Mouse (Mus musculus) Patski (cell line): ENCODE data around the gene Sh3tc1. TPM values are rescaled to one million over a fixed set of nuclear protein-coding genes. Genes with fewer than 3 reads are reported as not detected.
A peak's percentile ranks its signal among the peaks of the same experiment; 100 is the strongest.

Experiments
- ATAC-seq: fragments of 100-300 bp; one replicate; pipeline ENCODE4 v1.8.0; 2021
- CTCF ChIA-PET: fragments of 350-600 bp; sonication (Branson Sonifier 250); formaldehyde crosslinking; loops from one replicate; lab custom pipeline; 2022; ENCODE audit warnings: inconsistent platforms; lab: Charles Lee
- POLR2A ChIA-PET: fragments of 350-600 bp; sonication (Branson Sonifier 250); formaldehyde crosslinking; loops from one replicate; lab custom pipeline; 2022; ENCODE audit warnings: antibody characterized with exemption, inconsistent platforms; lab: Charles Lee
- DNase-seq: peaks from one replicate; pipeline ENCODE4 v3.0.0-alpha.2; 2011; ENCODE audit warnings: low read depth, low spot score
- H3K27me3 ChIP-seq: fragments of 371-371 bp; one replicate; pipeline ENCODE4 v1.5.1; 2021
- CTCF ChIP-seq: fragments of 100-300 bp; IDR thresholded peaks from one replicate; pipeline ENCODE4 v1.5.1; 2021
- in situ Hi-C: fragments of 300-500 bp; cut with MboI; formaldehyde crosslinking; loops from 3 replicates; pipeline ENCODE4 v1.11.1; 2018; ENCODE audit warnings: low pct_unique_long_range_greater_than_20kb, mixed read lengths
- polyA plus RNA-seq: library from polyadenylated mRNA; unstranded; gene quantifications from one replicate; pipeline ENCODE4 v1.2.3, GENCODE M21; 2021

Sh3tc1 gene
- polyA plus RNA-seq, 1 experiment from 2014 or later = 25.1 TPM

DNA sequence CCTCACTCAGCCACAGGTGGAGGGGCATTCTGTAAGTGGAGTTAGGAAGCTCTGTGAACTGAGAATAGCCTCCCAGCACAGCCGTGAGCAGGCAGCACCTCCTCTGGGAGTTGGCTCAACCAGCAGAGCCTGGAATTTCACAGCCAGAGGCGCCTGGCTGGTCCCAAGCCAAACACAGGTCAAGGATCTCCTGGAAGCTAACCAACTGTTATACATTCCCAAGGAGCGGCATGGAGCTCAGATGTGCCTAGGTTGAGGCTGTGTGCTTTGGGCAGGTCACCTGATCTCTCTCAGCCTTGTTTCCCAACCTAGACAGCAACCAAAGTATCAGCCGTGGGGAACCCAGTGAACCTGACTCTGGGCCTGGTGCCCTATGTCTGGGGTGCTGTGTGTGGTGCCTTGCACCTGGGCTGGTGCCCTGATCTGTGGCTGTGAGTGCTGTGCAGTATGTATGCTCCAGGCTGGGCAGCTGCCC is 65.7 kb downstream of the Sh3tc1 start:
- CTCF ChIA-PET = interaction anchor here (0.8 to 4.0 kb wide), 11 partner anchors 10 to 184 kb away, joined by 3 to 17 read pairs (median 4); no protein-coding TSS in a partner anchor
- peak; percentile 92 for DNase-seq
- POLR2A ChIA-PET = interaction anchor here (1.7 kb wide), 1 partner anchor 59 kb away, joined by 6 read pairs; no protein-coding TSS in a partner anchor
- in situ Hi-C loops = loop anchor here (5.0 kb wide), 1 partner anchor 77 kb away; no protein-coding TSS in a partner anchor
- ATAC-seq = peak; percentile 54
- H3K27me3 ChIP-seq = no peaks in the 10 kb centered on the region
- TF ChIP-seq CTCF = no peak

DNA sequence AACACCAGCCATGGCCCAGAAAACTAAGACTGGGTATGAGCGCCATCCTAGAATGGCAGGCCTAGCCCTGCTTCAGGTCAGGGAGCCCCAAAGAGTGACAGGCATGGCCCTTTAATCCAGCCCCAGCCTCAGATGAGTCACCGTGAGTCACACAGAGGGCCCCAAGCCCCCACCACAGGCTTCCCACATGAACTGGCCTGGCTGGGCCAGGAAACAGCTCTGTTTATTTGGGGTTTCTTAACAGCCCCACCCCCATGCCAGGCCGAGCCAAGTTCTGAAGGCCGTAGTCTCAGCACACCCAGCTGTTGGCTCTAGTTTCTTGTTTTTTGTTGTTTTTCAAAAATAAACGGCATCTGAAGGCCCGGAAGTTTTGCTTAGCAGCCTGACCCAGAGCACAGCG is 66.7 kb downstream of the Sh3tc1 start:
- DNase-seq = peak; percentile 92

DNA sequence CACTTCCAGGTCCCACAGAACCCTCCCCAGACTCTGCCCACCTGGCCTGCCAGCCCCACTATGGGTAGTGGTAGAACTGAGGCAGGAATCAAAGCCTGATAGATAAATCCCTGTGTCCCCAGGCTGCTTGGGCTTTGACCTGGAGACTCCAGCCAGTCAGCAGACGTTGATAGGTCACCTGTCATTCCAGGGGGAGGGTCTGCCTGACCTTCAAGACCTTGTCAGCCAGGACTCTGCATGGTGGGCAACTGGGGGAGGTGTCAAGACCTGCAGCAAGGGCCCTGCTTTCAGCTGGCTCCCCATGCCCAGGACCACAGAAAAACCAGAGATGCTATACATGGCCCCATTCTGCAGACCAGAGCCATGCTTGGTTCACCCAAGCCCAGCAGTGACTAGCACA is 67.2 kb downstream of the Sh3tc1 start:
- H3K27me3 ChIP-seq = no peaks in the 10 kb centered on the region
- in situ Hi-C loops = loop anchor here (5.0 kb wide), 1 partner anchor 75 kb away; no protein-coding TSS in a partner anchor
- POLR2A ChIA-PET = no interaction called here
- no peak for TF ChIP-seq CTCF
- CTCF ChIA-PET = interaction anchor here (0.9 to 4.0 kb wide), 2 partner anchors 21 to 77 kb away, joined by 3 to 17 read pairs; no protein-coding TSS in a partner anchor
- ATAC-seq (no peak), DNase-seq (no peak)

More for the DNA sequence above, 66.7 kb downstream of the Sh3tc1 start:
- in situ Hi-C loops = loop anchor here (5.0 kb wide), 1 partner anchor 76 kb away; no protein-coding TSS in a partner anchor
- ChIA-PET POLR2A (no interaction called here), CTCF (interaction anchor here (0.7 to 4.0 kb wide), 6 partner anchors 20 to 185 kb away, joined by 3 to 17 read pairs (median 3); no protein-coding TSS in a partner anchor)
- H3K27me3 ChIP-seq = no peaks in the 10 kb centered on the region
- no peak for TF ChIP-seq CTCF
- ATAC-seq = peak; percentile 73

DNA sequence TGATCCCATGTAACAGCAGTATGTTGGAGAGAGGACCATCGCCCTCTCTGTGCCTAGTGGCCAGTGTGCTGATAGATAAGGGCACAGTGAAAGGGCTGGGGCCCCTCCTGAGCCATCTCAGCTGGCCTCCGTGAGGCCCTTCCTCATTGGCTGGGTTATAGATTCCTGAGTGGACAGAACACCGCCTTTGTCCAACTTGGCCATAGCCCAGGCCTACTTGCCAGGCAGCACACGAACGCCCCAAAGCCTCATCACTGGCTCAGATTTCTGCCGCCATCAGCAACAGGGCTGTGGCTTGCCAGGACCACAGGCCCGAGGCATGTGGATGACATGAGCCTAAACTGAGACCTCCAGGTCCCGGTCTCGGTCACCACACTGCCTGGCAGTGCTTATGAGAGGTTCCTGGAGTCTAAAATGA is 68.3 kb downstream of the Sh3tc1 start:
- no peaks in the 10 kb centered on the region for H3K27me3 ChIP-seq
- in situ Hi-C loops = loop anchor here (5.0 kb wide), 1 partner anchor 74 kb away; no protein-coding TSS in a partner anchor
- no peak for TF ChIP-seq CTCF
- DNase-seq = no peak
- no peak for ATAC-seq
- POLR2A ChIA-PET = no interaction called here
- CTCF ChIA-PET = interaction anchor here (1.2 kb wide), 1 partner anchor 11 kb away, joined by 3 read pairs; no protein-coding TSS in a partner anchor

DNA sequence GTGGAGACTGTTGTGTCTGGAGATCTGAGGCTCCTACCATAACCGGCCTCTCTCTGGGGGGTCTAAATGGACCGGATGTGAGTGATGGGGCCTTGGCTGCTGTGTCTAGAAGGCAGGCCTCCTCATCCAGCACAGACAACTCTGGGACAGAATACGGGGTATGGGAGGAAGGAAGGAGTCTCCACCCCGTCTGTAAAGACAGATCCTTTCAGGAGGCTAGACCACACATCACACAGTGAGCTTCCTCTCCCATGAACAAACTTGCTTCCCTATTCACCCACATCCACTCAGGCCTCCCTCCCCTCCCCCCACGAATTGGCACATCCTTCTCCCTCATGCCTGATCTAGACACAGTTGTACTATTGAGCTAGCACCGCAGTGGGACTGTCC is 69.4 kb downstream of the Sh3tc1 start:
- TF ChIP-seq CTCF = no peak
- no peaks in the 10 kb centered on the region for H3K27me3 ChIP-seq
- ChIA-PET POLR2A (interaction anchor here (0.7 kb wide), 1 partner anchor 54 kb away, joined by 3 read pairs; no protein-coding TSS in a partner anchor), CTCF (interaction anchor here (0.9 to 1.3 kb wide), 4 partner anchors 10 to 75 kb away, joined by 3 to 4 read pairs (median 3); no protein-coding TSS in a partner anchor)
- in situ Hi-C loops = loop anchor here (5.0 kb wide), 1 partner anchor 73 kb away; no protein-coding TSS in a partner anchor
- no peak for DNase-seq
- no peak for ATAC-seq

DNA sequence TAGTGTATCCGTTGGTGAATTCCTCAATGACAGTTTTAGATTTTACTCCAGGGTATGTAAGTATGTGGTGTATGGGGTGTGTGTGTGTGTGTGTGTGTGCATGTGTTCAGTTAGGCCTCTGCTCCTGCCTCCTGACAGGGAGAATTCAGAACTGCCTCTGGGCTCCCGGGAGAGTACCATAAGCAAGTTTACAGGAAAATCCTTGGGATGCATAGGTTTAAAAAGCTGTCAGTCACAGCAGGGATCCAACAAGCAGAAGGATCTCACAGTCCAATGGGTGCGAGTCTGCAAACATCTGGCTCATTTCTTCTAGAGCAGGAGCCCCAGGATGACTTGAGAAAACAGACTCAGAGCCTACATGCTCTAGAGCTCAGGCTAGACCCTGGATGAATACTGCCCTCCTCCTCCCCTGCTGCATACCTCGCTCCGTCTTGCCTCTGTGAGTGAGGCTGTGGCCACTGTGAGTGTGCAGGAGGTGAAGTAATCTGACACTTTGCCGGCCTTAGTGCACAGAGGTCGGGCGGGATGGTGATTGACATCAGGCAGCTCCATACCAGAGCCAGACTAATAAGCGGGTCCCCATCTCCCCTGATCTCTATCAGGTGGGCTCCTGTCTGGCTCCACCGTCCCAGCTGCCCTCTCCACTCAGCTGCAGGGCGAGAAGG is 69.9 kb downstream of the Sh3tc1 start:
- ChIA-PET CTCF (interaction anchor here (0.9 to 1.3 kb wide), 3 partner anchors 20 to 74 kb away, joined by 3 to 4 read pairs (median 3); no protein-coding TSS in a partner anchor), POLR2A (interaction anchor here (0.7 kb wide), 1 partner anchor 54 kb away, joined by 3 read pairs; no protein-coding TSS in a partner anchor)
- DNase-seq (no peak), ATAC-seq (no peak)
- in situ Hi-C loops = loop anchor here (5.0 kb wide), 1 partner anchor 73 kb away; no protein-coding TSS in a partner anchor
- TF ChIP-seq CTCF = no peak
- H3K27me3 ChIP-seq = no peaks in the 10 kb centered on the region

DNA sequence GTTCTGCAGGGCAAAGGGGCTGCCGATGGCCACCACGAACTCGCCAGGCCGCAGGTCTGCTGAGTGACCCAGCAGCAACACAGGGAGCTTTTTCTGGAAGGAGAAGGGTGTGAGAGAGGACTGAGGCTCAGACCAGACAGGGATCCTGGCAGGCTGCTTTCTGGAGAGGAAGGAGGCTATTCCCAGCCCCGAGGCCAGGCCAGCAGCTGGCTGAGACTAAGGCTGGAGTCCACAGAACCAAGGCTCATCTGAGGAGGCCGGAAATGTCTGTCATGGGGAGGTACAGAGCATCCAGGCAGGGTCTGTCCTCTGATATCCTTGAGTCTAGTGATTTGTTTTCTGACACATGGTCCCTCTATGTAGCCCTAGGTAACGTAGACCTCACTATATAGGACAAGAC is 73.6 kb downstream of the Sh3tc1 start:
- ATAC-seq (no peak), DNase-seq (no peak)
- TF ChIP-seq CTCF = no peak
- in situ Hi-C loops = no loop called here
- H3K27me3 ChIP-seq = no peaks in the 10 kb centered on the region
- ChIA-PET POLR2A (interaction anchor here (0.6 kb wide), 1 partner anchor 1922 kb away, joined by 5 read pairs; no protein-coding TSS in a partner anchor), CTCF (interaction anchor here (1.6 to 1.7 kb wide), 2 partner anchors 58 to 71 kb away, joined by 3 to 4 read pairs; no protein-coding TSS in a partner anchor)

DNA sequence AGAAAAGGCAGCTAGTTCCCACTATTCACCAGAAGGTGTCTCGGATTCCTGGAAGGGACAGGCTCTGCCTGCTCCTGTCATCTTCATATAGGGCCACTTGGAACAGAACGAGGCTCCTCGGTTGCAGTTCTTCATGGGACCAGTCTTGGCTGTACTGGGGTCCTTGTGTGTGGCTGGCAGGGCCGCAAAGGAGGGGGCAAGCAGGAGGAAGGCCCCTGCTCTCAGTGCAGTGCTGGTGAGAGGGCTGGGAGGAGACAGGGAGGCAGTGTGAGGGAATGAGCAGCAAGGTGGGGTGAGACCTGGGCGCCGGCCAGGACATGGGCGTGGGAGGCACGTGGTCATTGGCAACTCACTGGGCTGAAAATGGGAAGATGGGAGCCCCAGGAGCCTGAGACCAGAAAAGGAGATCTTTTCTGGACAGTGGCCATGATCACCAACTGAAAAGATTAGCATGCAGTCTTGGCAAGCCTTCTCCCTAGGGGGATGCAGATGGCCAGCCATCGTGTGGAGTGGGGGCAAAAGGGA is 77.7 kb downstream of the Sh3tc1 start:
- peak; percentile 8 for ATAC-seq
- in situ Hi-C loops = no loop called here
- CTCF ChIA-PET = no interaction called here
- no peak for DNase-seq
- POLR2A ChIA-PET = no interaction called here
- H3K27me3 ChIP-seq = no peaks in the 10 kb centered on the region
- TF ChIP-seq CTCF = no peak

DNA sequence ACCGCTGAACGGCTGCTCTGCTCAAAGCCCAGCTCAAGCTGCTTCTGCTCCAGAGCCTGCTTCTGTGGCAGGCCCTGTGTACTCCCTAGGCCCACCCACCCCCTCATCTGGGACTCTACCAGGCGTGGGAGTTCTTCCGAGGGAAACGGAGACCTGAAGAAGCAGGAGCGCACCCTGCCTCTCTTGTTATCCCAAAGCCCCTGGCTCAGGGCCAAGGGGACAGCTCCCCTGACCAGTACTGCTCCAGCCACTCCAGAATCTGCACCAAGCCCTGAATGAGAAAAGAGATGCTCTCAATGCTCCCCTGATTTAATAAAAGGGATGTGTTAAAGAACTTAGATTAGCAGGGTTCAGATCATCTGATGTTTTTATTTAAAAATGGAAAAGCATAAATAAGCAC is 78.6 kb downstream of the Sh3tc1 start:
- DNase-seq (no peak), ATAC-seq (no peak)
- H3K27me3 ChIP-seq = no peaks in the 10 kb centered on the region
- in situ Hi-C loops = no loop called here
- ChIA-PET POLR2A (no interaction called here), CTCF (no interaction called here)
- no peak for TF ChIP-seq CTCF

DNA sequence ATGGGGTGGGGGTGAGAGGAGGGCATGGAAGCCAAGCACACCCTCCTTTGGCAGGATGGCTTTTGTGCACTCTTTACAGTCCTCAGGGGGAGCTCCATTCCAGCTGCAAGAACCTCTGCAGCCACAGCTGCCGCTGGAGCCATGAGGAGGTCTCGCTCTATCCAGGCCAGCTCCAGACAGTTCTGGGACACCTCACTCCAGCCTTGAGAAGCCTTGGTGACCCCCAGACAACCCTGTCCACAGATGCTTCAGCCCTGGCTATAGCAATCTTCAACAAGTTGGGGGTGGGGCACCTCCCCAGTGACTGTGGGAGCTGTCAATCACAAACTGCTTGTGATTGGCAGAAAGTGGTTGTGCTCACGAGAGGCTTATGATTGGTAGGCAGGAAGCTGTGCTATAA is 80.3 kb downstream of the Sh3tc1 start:
- H3K27me3 ChIP-seq = no peaks in the 10 kb centered on the region
- TF ChIP-seq CTCF = no peak
- DNase-seq = no peak
- in situ Hi-C loops = no loop called here
- no peak for ATAC-seq
- CTCF ChIA-PET = interaction anchor here (1.1 kb wide), 1 partner anchor 11 kb away, joined by 3 read pairs; no protein-coding TSS in a partner anchor
- POLR2A ChIA-PET = no interaction called here
